Mouse (Mus musculus) MEL (cell line): ENCODE data around the gene Rhbdl2. TPM values are rescaled to one million over a fixed set of nuclear protein-coding genes. Genes with fewer than 3 reads are reported as not detected.

Source experiments
- DNase-seq: peaks from one replicate; pipeline ENCODE4 v3.0.0; 2011; ENCODE audit warnings: low read depth, low spot score
- H3K27ac ChIP-seq: 2 replicates; pipeline ENCODE4 v1.5.1; 2012; ENCODE audit warnings: low read depth, mild to moderate bottlenecking, control low read depth, low read length, moderate library complexity; ENCODE audit not compliant: control insufficient read depth
- H3K27me3 ChIP-seq, 2 experiments: fragments of 150-350 bp in 1 of 2; sonication (generic) in 1 of 2; 2 replicates each; pipeline ENCODE4 v1.6.1; 2012; ENCODE audit warnings: low read length in 2 of 2, mild to moderate bottlenecking in 2 of 2, improper control_type of control experiment in 1 of 2, moderate library complexity in 1 of 2; ENCODE audit not compliant: insufficient read depth in 2 of 2, control insufficient read depth in 1 of 2
- H3K36me3 ChIP-seq, 2 experiments: 2 replicates each; pipeline ENCODE4 v1.6.1; 2012 to 2014; ENCODE audit warnings: low read length in 2 of 2, improper control_type of control experiment in 1 of 2, inconsistent platforms in 1 of 2, mild to moderate bottlenecking in 1 of 2; ENCODE audit not compliant: insufficient read depth in 2 of 2, control insufficient read depth in 1 of 2
- H3K4me1 ChIP-seq, 2 experiments: fragments of 150-350 bp in 1 of 2; sonication (generic) in 1 of 2; 2 replicates each; pipeline ENCODE4 v1.6.1; 2012; ENCODE audit warnings: low read length in 2 of 2, improper control_type of control experiment in 1 of 2, mild to moderate bottlenecking in 1 of 2; ENCODE audit not compliant: insufficient read depth in 2 of 2, control insufficient read depth in 1 of 2
- H3K4me3 ChIP-seq, 2 experiments: fragments of 150-350 bp in 1 of 2; sonication (generic) in 1 of 2; 2 replicates each; pipeline ENCODE4 v1.5.1; 2012; ENCODE audit warnings: low read depth in 2 of 2, low read length in 2 of 2, mild to moderate bottlenecking in 2 of 2, moderate library complexity in 2 of 2, control low read depth in 1 of 2, improper control_type of control experiment in 1 of 2; ENCODE audit not compliant: control insufficient read depth in 1 of 2, insufficient read depth in 1 of 2
- H3K79me2 ChIP-seq: 2 replicates; pipeline ENCODE4 v1.6.1; 2012; ENCODE audit warnings: mild to moderate bottlenecking, low read length, moderate library complexity; ENCODE audit not compliant: control insufficient read depth, poor library complexity, insufficient read depth
- H3K9ac ChIP-seq: 2 replicates; pipeline ENCODE4 v1.6.1; 2012; ENCODE audit warnings: low read depth, mild to moderate bottlenecking, control low read depth, low read length, moderate library complexity; ENCODE audit not compliant: control insufficient read depth, poor library complexity, severe bottlenecking
- H3K9me3 ChIP-seq: fragments of 150-350 bp; sonication (generic); replicated peaks from 2 replicates; pipeline ENCODE4 v1.6.1; 2012; ENCODE audit warnings: mild to moderate bottlenecking, low read length, improper control_type of control experiment, moderate library complexity; ENCODE audit not compliant: insufficient read depth
- CHD2 ChIP-seq: IDR thresholded peaks from 2 replicates; pipeline ENCODE4 v1.6.1; 2011; ENCODE audit warnings: low read length, improper control_type of control experiment
- CTCF ChIP-seq, 3 experiments: IDR thresholded peaks in 2 of 3; conservative IDR thresholded peaks in 1 of 3; 2 replicates each; pipeline ENCODE4 v1.5.1; 2011 to 2012; ENCODE audit warnings: low read length in 3 of 3, low read depth in 2 of 3, mild to moderate bottlenecking in 2 of 3, improper control_type of control experiment in 1 of 3, inconsistent platforms in 1 of 3, mixed read lengths in 1 of 3, moderate library complexity in 1 of 3; ENCODE audit not compliant: control insufficient read depth in 1 of 3, insufficient read depth in 1 of 3, poor library complexity in 1 of 3, severe bottlenecking in 1 of 3
- E2F4 ChIP-seq: IDR thresholded peaks from 2 replicates; pipeline ENCODE4 v1.6.1; 2011; ENCODE audit warnings: low read depth, low read length, improper control_type of control experiment, borderline replicate concordance
- ETS1 ChIP-seq: IDR thresholded peaks from 2 replicates; pipeline ENCODE4 v1.6.1; 2012; ENCODE audit warnings: low read depth, mild to moderate bottlenecking, inconsistent platforms, low read length, improper control_type of control experiment, moderate library complexity
- GABPA ChIP-seq: IDR thresholded peaks from 2 replicates; pipeline ENCODE4 v1.6.1; 2012; ENCODE audit warnings: low read depth, mild to moderate bottlenecking, inconsistent platforms, low read length, improper control_type of control experiment, moderate library complexity
- GATA1 ChIP-seq: IDR thresholded peaks from 2 replicates; pipeline ENCODE4 v1.6.1; 2011; ENCODE audit warnings: low read depth, low read length, improper control_type of control experiment
- HCFC1 ChIP-seq: IDR thresholded peaks from 2 replicates; pipeline ENCODE4 v1.6.1; 2012; ENCODE audit warnings: low read depth, mild to moderate bottlenecking, inconsistent platforms, low read length, improper control_type of control experiment, moderate library complexity
- JUND ChIP-seq: IDR thresholded peaks from 2 replicates; pipeline ENCODE4 v1.6.1; 2011; ENCODE audit warnings: low read depth, mild to moderate bottlenecking, improper control_type of control experiment, low read length
- MAX ChIP-seq: IDR thresholded peaks from 2 replicates; pipeline ENCODE4 v1.6.1; 2011; ENCODE audit warnings: low read length, improper control_type of control experiment
- MAZ ChIP-seq: IDR thresholded peaks from 2 replicates; pipeline ENCODE4 v1.6.1; 2012; ENCODE audit warnings: low read depth, mild to moderate bottlenecking, inconsistent platforms, low read length, improper control_type of control experiment
- MEF2A ChIP-seq: IDR thresholded peaks from 2 replicates; pipeline ENCODE4 v1.6.1; 2014; ENCODE audit warnings: low read depth, mild to moderate bottlenecking, inconsistent platforms, low read length, improper control_type of control experiment; ENCODE audit not compliant: poor library complexity, insufficient replicate concordance, severe bottlenecking; ENCODE audit errors: extremely low read depth
- MXI1 ChIP-seq: IDR thresholded peaks from 2 replicates; pipeline ENCODE4 v1.6.1; 2011; ENCODE audit warnings: mild to moderate bottlenecking, low read depth, low read length, improper control_type of control experiment
- MYB ChIP-seq: IDR thresholded peaks from 2 replicates; pipeline ENCODE4 v1.6.1; 2011; ENCODE audit warnings: mild to moderate bottlenecking, low read depth, low read length, improper control_type of control experiment
- NRF1 ChIP-seq: IDR thresholded peaks from 2 replicates; pipeline ENCODE4 v1.6.1; 2014; ENCODE audit warnings: low read depth, mild to moderate bottlenecking, inconsistent platforms, low read length, improper control_type of control experiment, moderate library complexity; ENCODE audit not compliant: poor library complexity, insufficient read depth, severe bottlenecking
- POLR2AphosphoS5 ChIP-seq: IDR thresholded peaks from 2 replicates; pipeline ENCODE4 v1.6.1; 2012; ENCODE audit warnings: low read depth, borderline replicate concordance, mild to moderate bottlenecking, inconsistent platforms, low read length, moderate library complexity, mixed read lengths
- RAD21 ChIP-seq: IDR thresholded peaks from 2 replicates; pipeline ENCODE4 v1.6.1; 2011; ENCODE audit warnings: mild to moderate bottlenecking, low read depth, low read length, improper control_type of control experiment
- SIN3A ChIP-seq: IDR thresholded peaks from 2 replicates; pipeline ENCODE4 v1.6.1; 2012; ENCODE audit warnings: low read length, improper control_type of control experiment, inconsistent platforms
- SMC3 ChIP-seq: IDR thresholded peaks from 2 replicates; pipeline ENCODE4 v1.6.1; 2011; ENCODE audit warnings: low read depth, low read length, improper control_type of control experiment
- TAL1 ChIP-seq: IDR thresholded peaks from 2 replicates; pipeline ENCODE4 v1.6.1; 2012; ENCODE audit warnings: mild to moderate bottlenecking, inconsistent platforms, low read length, moderate library complexity, mixed read lengths
- TCF12 ChIP-seq: IDR thresholded peaks from 2 replicates; pipeline ENCODE4 v1.6.1; 2014; ENCODE audit warnings: low read depth, mild to moderate bottlenecking, inconsistent platforms, low read length, improper control_type of control experiment, moderate library complexity
- UBTF ChIP-seq: IDR thresholded peaks from 2 replicates; pipeline ENCODE4 v1.6.1; 2012; ENCODE audit warnings: low read depth, mild to moderate bottlenecking, inconsistent platforms, low read length, improper control_type of control experiment, moderate library complexity, borderline replicate concordance; ENCODE audit not compliant: insufficient read depth
- USF1 ChIP-seq: IDR thresholded peaks from 2 replicates; pipeline ENCODE4 v1.6.1; 2014; ENCODE audit warnings: low read depth, mild to moderate bottlenecking, inconsistent platforms, low read length, improper control_type of control experiment, moderate library complexity
- USF2 ChIP-seq, 2 experiments: IDR thresholded peaks; 2 replicates each; pipeline ENCODE4 v1.6.1; 2011 to 2012; ENCODE audit warnings: improper control_type of control experiment in 2 of 2, low read length in 2 of 2, borderline replicate concordance in 1 of 2, inconsistent platforms in 1 of 2, low read depth in 1 of 2, mild to moderate bottlenecking in 1 of 2; ENCODE audit not compliant: insufficient read depth in 1 of 2
- ZC3H11A ChIP-seq: IDR thresholded peaks from 2 replicates; pipeline ENCODE4 v1.6.1; 2012; ENCODE audit warnings: low read depth, mild to moderate bottlenecking, inconsistent platforms, low read length, improper control_type of control experiment
- ZKSCAN1 ChIP-seq: IDR thresholded peaks from 2 replicates; pipeline ENCODE4 v1.6.1; 2012; ENCODE audit warnings: low read depth, mild to moderate bottlenecking, inconsistent platforms, low read length, improper control_type of control experiment, moderate library complexity
- ZNF384 ChIP-seq: IDR thresholded peaks from 2 replicates; pipeline ENCODE4 v1.6.1; 2012; ENCODE audit warnings: low read depth, mild to moderate bottlenecking, inconsistent platforms, low read length, improper control_type of control experiment
- polyA plus RNA-seq, 2 experiments: library from polyadenylated mRNA; stranded (reverse) in 1 of 2; unstranded in 1 of 2; fragments of >175 nt in 1 of 2; fragments of >200 nt in 1 of 2; gene quantifications; 2 replicates each; pipeline versions ENCODE4 v1.2.1 to v1.2.4; 2012; ENCODE audit warnings: low replicate concordance in 2 of 2, low read depth in 1 of 2; ENCODE audit not compliant: insufficient read length in 2 of 2, insufficient read depth in 1 of 2, missing spikeins in 1 of 2
- total RNA-seq: library from RNA; depleted of rRNA; stranded (reverse); fragments of 300-350 nt; gene quantifications from 2 replicates; pipeline ENCODE4 v1.2.3, GENCODE M21; 2012

The Rhbdl2 gene
- total and polyA plus RNA-seq, 3 experiments: not detected

DNA sequence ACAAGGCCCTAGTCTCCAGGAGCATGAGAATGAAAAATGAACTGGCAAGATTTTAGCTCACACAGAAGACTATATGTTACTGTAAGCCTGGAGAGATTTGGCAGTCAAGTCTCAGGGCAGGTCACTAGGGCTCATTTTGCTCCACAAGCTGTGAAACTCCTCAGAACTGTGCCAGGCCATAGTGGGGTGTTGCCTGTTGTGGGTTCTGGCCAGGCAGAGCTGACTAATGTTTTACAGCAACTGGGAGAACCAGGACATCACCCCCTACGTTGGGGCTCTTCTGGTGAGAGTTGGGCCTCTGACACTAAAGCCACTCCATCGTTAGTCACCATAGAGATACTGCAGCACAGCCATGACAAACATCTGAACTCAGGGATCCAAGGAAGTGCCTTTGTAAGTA is 72.1 kb downstream of the Rhbdl2 start:
- no peak for TF ChIP-seq MAX
- TF ChIP-seq MAZ: no peak
- TF ChIP-seq NRF1: no peak
- TF ChIP-seq GABPA: no peak
- no peak for TF ChIP-seq USF2 (IDR thresholded peaks at IDR 0.05; ENCODE audit: borderline replicate concordance in 1 of 2, insufficient read depth in 1 of 2, low read depth in 1 of 2, low read length in 2 of 2)
- TF ChIP-seq ZNF384: no peak
- no peak for TF ChIP-seq CHD2
- TF ChIP-seq USF1: no peak
- no peak for TF ChIP-seq TCF12
- TF ChIP-seq POLR2AphosphoS5: no peak
- no peak for TF ChIP-seq MYB
- TF ChIP-seq ZKSCAN1: no peak
- no peak for TF ChIP-seq ZC3H11A
- TF ChIP-seq GATA1: no peak
- TF ChIP-seq CTCF (IDR thresholded peaks at IDR 0.05 in 2 of 3, conservative IDR thresholded peaks at IDR 0.05 in 1 of 3; ENCODE audit: control insufficient read depth in 1 of 3, insufficient read depth in 1 of 3, low read depth in 2 of 3, low read length in 3 of 3, poor library complexity in 1 of 3, severe bottlenecking in 1 of 3): no peak
- no peak for TF ChIP-seq E2F4
- TF ChIP-seq UBTF: no peak
- no peak for TF ChIP-seq SMC3
- H3K27ac ChIP-seq: no peak overlapping the region
- H3K4me1 ChIP-seq: no peaks in the 10 kb centered on the region
- no peaks in the 10 kb centered on the region for H3K79me2 ChIP-seq
- no peaks in the 10 kb centered on the region for H3K36me3 ChIP-seq
- no peak for DNase-seq
- no peak overlapping the region for H3K4me3 ChIP-seq
- H3K27me3 ChIP-seq: peaks cover 0 to 2% of the 10 kb centered on the region in 2 experiments; a peak in 1 of 4 replicates
- H3K9me3 ChIP-seq: no peaks in the 10 kb centered on the region
- H3K9ac ChIP-seq: no peak overlapping the region

DNA sequence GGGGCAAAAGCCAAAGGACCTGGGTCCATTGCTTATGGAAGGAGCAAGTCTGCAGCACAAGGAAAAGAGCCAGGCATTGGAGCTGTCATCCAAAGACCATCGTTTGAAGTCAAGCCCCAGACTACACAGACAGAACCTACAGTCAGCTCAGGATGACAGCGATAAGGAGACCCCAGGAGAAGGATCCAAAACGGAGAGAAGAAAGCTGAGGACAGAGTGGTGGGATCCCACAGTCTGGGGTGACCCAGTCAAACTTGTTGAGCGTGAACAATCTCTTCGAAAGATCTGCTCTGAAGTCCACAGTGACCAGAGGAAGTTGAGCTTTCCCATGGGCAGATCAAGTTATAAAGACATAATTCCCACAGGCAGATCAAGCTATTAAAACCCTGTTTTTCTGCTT is 72.9 kb downstream of the Rhbdl2 start:
- no peaks in the 10 kb centered on the region for H3K79me2 ChIP-seq
- DNase-seq: no peak
- H3K4me3 ChIP-seq: no peak overlapping the region
- no peak overlapping the region for H3K27ac ChIP-seq
- no peaks in the 10 kb centered on the region for H3K4me1 ChIP-seq
- no peaks in the 10 kb centered on the region for H3K9me3 ChIP-seq
- H3K9ac ChIP-seq: no peak overlapping the region
- H3K36me3 ChIP-seq: no peaks in the 10 kb centered on the region
- TF ChIP-seq MXI1 (no peak), JUND (no peak), GABPA (no peak), MEF2A (no peak), HCFC1 (no peak), RAD21 (no peak), MAZ (no peak), GATA1 (no peak), TAL1 (no peak), POLR2AphosphoS5 (no peak), ETS1 (no peak), MYB (no peak), SIN3A (no peak), USF1 (no peak)
- peaks cover 0 to 2% of the 10 kb centered on the region in 2 experiments; a peak in 1 of 4 replicates for H3K27me3 ChIP-seq
